Mouse (Mus musculus): Measurements from ENCODE around the gene Sema4d. TPM values are rescaled to one million over a fixed set of nuclear protein-coding genes. Genes with fewer than 3 reads are reported as not detected.

Gene Sema4d
- polyA plus RNA-seq, 1 experiment: 0.56 TPM

GRCm38 (mm10) chr13:51732097-51732664, 61.4 kb downstream of the Sema4d start:
- Histone ChIP-seq H3K9me3 (ENCODE audit: control insufficient read depth, low read length) (no peaks in the 10 kb centered on the region), H3K4me1 (ENCODE audit: control insufficient read depth) (peaks cover 47% of the 10 kb centered on the region), H3K4me3 (replicated peaks) (no peak overlapping the region), H3K36me3 (ENCODE audit: control insufficient read depth) (peaks cover 3% of the 10 kb centered on the region; the same call in 1 of the 2 replicates), H3K27me3 (ENCODE audit: control insufficient read depth) (no peaks in the 10 kb centered on the region)
- TF ChIP-seq GATA1 (IDR thresholded peaks at IDR 0.05; ENCODE audit: low read length): no peak
- TF ChIP-seq TAL1 (IDR thresholded peaks at IDR 0.05; ENCODE audit: low read length): no peak

GRCm38 (mm10) chr13:51731474-51731873, 62.1 kb downstream of the Sema4d start:
- H3K4me1 ChIP-seq (ENCODE audit: control insufficient read depth): peaks cover 46% of the 10 kb centered on the region
- no peak for TF ChIP-seq TAL1 (IDR thresholded peaks at IDR 0.05; ENCODE audit: low read length)
- TF ChIP-seq GATA1 (IDR thresholded peaks at IDR 0.05; ENCODE audit: low read length): no peak
- no peaks in the 10 kb centered on the region for H3K9me3 ChIP-seq (ENCODE audit: control insufficient read depth, low read length)
- no peak overlapping the region for H3K4me3 ChIP-seq (replicated peaks)
- H3K36me3 ChIP-seq (ENCODE audit: control insufficient read depth): peaks cover 3% of the 10 kb centered on the region; the same call in 1 of the 2 replicates
- H3K27me3 ChIP-seq (ENCODE audit: control insufficient read depth): no peaks in the 10 kb centered on the region

GRCm38 (mm10) chr13:51729887-51730361, 63.6 kb downstream of the Sema4d start:
- Histone ChIP-seq H3K4me1 (ENCODE audit: control insufficient read depth) (peaks cover 48% of the 10 kb centered on the region), H3K27me3 (ENCODE audit: control insufficient read depth) (no peaks in the 10 kb centered on the region), H3K4me3 (replicated peaks) (no peak overlapping the region), H3K36me3 (ENCODE audit: control insufficient read depth) (peaks cover 5% of the 10 kb centered on the region), H3K9me3 (ENCODE audit: control insufficient read depth, low read length) (no peaks in the 10 kb centered on the region)
- TF ChIP-seq GATA1 (IDR thresholded peaks at IDR 0.05; ENCODE audit: low read length): no peak
- TF ChIP-seq TAL1 (IDR thresholded peaks at IDR 0.05; ENCODE audit: low read length): no peak

DNA sequence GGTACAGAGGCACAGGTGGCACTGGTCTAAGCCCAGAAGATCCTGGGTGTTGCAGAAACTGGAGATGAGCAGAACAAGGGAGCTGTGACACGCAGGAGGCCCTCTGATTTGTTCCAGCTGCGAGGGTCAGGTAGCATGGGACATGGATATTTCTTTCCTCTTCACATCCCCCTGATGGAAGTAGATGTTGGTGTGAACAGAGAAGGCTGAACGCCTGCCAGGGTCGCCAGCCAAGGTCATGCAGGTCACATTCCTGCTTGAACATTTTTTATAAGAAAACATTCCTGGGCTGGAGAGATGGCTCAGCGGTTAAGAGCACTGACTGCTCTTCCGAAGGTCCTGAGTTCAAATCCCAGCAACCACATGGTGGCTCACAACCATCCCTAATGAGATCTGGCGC, 66.2 kb downstream of the Sema4d start:
- H3K27me3 ChIP-seq (ENCODE audit: control insufficient read depth): no peaks in the 10 kb centered on the region
- TF ChIP-seq GATA1 (IDR thresholded peaks at IDR 0.05; ENCODE audit: low read length) (no peak), TAL1 (IDR thresholded peaks at IDR 0.05; ENCODE audit: low read length) (no peak)
- H3K4me3 ChIP-seq (replicated peaks): no peak overlapping the region
- H3K4me1 ChIP-seq (ENCODE audit: control insufficient read depth): peaks cover 52% of the 10 kb centered on the region
- H3K9me3 ChIP-seq (ENCODE audit: control insufficient read depth, low read length): no peaks in the 10 kb centered on the region
- H3K36me3 ChIP-seq (ENCODE audit: control insufficient read depth): peaks cover 10% of the 10 kb centered on the region

- H3K36me3 ChIP-seq (ENCODE audit: control insufficient read depth): peaks cover 14% of the 10 kb centered on the region
- H3K27me3 ChIP-seq (ENCODE audit: control insufficient read depth): no peaks in the 10 kb centered on the region
- H3K9me3 ChIP-seq (ENCODE audit: control insufficient read depth, low read length): no peaks in the 10 kb centered on the region
- H3K4me3 ChIP-seq (replicated peaks): no peak overlapping the region
- no peak for TF ChIP-seq GATA1 (IDR thresholded peaks at IDR 0.05; ENCODE audit: low read length)
- TF ChIP-seq TAL1 (IDR thresholded peaks at IDR 0.05; ENCODE audit: low read length): no peak
- H3K4me1 ChIP-seq (ENCODE audit: control insufficient read depth): peaks cover 45% of the 10 kb centered on the region
These were observed 67.5 kb downstream of the Sema4d start for GRCm38 (mm10) chr13:51725926-51726574.

DNA sequence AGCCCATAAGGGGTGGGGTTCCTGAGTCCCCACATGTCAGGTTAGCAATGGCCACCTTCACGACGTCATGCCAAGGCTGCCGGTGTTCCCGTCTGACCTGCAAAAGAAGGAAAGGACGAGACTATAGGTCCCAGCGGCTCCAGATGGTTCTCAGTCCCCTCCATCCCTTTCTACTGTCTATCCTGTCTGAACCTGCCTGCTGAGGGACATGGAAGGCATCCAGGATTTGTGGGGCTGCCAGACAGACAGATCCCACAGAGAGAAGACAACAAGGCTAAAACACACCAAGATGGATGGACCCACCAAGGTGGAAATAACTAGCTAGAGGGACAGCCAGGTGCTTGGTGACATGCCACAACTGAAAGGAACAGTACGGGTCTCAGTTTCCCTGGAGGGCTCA, 68.1 kb downstream of the Sema4d start:
- Histone ChIP-seq H3K4me3 (replicated peaks) (no peak overlapping the region), H3K4me1 (ENCODE audit: control insufficient read depth) (peaks cover 38% of the 10 kb centered on the region), H3K9me3 (ENCODE audit: control insufficient read depth, low read length) (no peaks in the 10 kb centered on the region), H3K36me3 (ENCODE audit: control insufficient read depth) (peaks cover 16% of the 10 kb centered on the region), H3K27me3 (ENCODE audit: control insufficient read depth) (no peaks in the 10 kb centered on the region)
- TF ChIP-seq GATA1 (IDR thresholded peaks at IDR 0.05; ENCODE audit: low read length) (no peak), TAL1 (IDR thresholded peaks at IDR 0.05; ENCODE audit: low read length) (no peak)

GRCm38 (mm10) chr13:51724566-51724965, 69.0 kb downstream of the Sema4d start:
- Histone ChIP-seq H3K4me1 (ENCODE audit: control insufficient read depth) (peaks cover 31% of the 10 kb centered on the region), H3K9me3 (ENCODE audit: control insufficient read depth, low read length) (no peaks in the 10 kb centered on the region), H3K36me3 (ENCODE audit: control insufficient read depth) (peaks cover 19% of the 10 kb centered on the region), H3K4me3 (replicated peaks) (no peak overlapping the region), H3K27me3 (ENCODE audit: control insufficient read depth) (no peaks in the 10 kb centered on the region)
- TF ChIP-seq TAL1 (IDR thresholded peaks at IDR 0.05; ENCODE audit: low read length) (no peak), GATA1 (IDR thresholded peaks at IDR 0.05; ENCODE audit: low read length) (no peak)

DNA sequence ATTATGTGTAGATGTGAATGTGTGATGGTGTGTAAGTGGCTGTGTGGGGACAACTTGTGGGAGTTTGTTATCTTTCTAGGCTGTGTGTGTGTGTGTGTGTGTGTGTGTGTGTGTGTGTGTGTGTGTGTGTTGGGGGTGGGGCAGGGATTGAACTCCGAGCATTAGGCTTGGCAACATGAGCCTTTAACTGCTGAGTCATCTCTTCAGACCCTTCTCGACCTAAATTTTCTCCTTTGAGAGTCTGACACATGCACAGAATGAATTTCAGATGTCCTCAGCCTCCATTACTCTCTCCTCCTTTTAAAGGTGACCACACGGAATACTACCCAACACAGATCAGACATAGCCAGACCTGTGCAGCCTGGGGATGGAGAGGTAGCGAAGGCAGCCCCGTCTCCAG, 70.4 kb downstream of the Sema4d start:
- TF ChIP-seq GATA1 (IDR thresholded peaks at IDR 0.05; ENCODE audit: low read length) (no peak), TAL1 (IDR thresholded peaks at IDR 0.05; ENCODE audit: low read length) (no peak)
- no peak overlapping the region for H3K4me3 ChIP-seq (replicated peaks)
- H3K4me1 ChIP-seq (ENCODE audit: control insufficient read depth): peaks cover 22% of the 10 kb centered on the region
- peaks cover 2% of the 10 kb centered on the region for H3K9me3 ChIP-seq (ENCODE audit: control insufficient read depth, low read length)
- peaks cover 26% of the 10 kb centered on the region for H3K36me3 ChIP-seq (ENCODE audit: control insufficient read depth)
- H3K27me3 ChIP-seq (ENCODE audit: control insufficient read depth): no peaks in the 10 kb centered on the region

- TF ChIP-seq TAL1 (IDR thresholded peaks at IDR 0.05; ENCODE audit: low read length): no peak
- no peak for TF ChIP-seq GATA1 (IDR thresholded peaks at IDR 0.05; ENCODE audit: low read length)
- peaks cover 2% of the 10 kb centered on the region for H3K9me3 ChIP-seq (ENCODE audit: control insufficient read depth, low read length)
- peaks cover 27% of the 10 kb centered on the region for H3K36me3 ChIP-seq (ENCODE audit: control insufficient read depth)
- peaks cover 10% of the 10 kb centered on the region for H3K4me1 ChIP-seq (ENCODE audit: control insufficient read depth)
- no peak overlapping the region for H3K4me3 ChIP-seq (replicated peaks)
- no peaks in the 10 kb centered on the region for H3K27me3 ChIP-seq (ENCODE audit: control insufficient read depth)
These were observed 73.0 kb downstream of the Sema4d start for GRCm38 (mm10) chr13:51720556-51720955.
